22 mouse cellular contexts compared by ENCODE assay signal in genomic region chr13:81020811-81021210, GRCm38 (mm10).
DNase-seq lines count a peak whose midpoint lies in the region; ATAC-seq and TF ChIP-seq lines count a peak whose summit lies in the region.
"Had no signal": no experiment of that assay in that cellular context is flagged by ENCODE, and none has a peak within 500 bp of the region (broad histone marks: within the 10 kb centered on the region; RNA-seq: fewer than 3 reads in every experiment).

No protein-coding gene starts in this region.

- no peak for TF ChIP-seq POLR2A in kidney, adult 2 months (IDR thresholded peaks at IDR 0.05; ENCODE audit: low read depth, low read length)

- peaks cover 4% of the 10 kb centered on the region; the same call in 1 of the 2 replicates for H3K4me1 ChIP-seq in kidney, adult 2 months (ENCODE audit: control insufficient read depth, insufficient read depth, low read length)
- peaks cover 7% of the 10 kb centered on the region; the same call in 1 of the 2 replicates for H3K4me1 ChIP-seq in kidney, embryonic 16.5 days (ENCODE audit: insufficient read depth, low read length)
- 0 out of 2 replicates have a peak, but pooled peaks cover 3% of the 10 kb centered on the region for H3K4me1 ChIP-seq in kidney, embryonic 15.5 days
- 0 out of 2 replicates have a peak, but pooled peaks cover 3% of the 10 kb centered on the region for H3K4me1 ChIP-seq in kidney, postnatal 0 days (replicated peaks; ENCODE audit: insufficient read depth, low read length)

- peak overlapping the region; percentile 92 for H3K27ac ChIP-seq in kidney, adult 2 months (ENCODE audit: insufficient read depth, low read depth, low read length)
- no peak overlapping the region for H3K27ac ChIP-seq in kidney, embryonic 16.5 days (ENCODE audit: low read length)
- 0 out of 2 replicates have a peak overlapping the region, but pooled peaks have one; percentile 45 for H3K27ac ChIP-seq in kidney, embryonic 15.5 days
- peak overlapping the region; percentile 37; the same call in 1 of the 2 replicates for H3K27ac ChIP-seq in kidney, postnatal 0 days

- no peak for TF ChIP-seq CTCF in kidney, adult 2 months (conservative IDR thresholded peaks at IDR 0.05; ENCODE audit: insufficient read depth, insufficient read length, low read depth, low read length)
- TF ChIP-seq CTCF in kidney, postnatal 0 days (IDR thresholded peaks at IDR 0.05; ENCODE audit: low read depth) = no peak

- no peak overlapping the region for H3K9ac ChIP-seq in kidney, embryonic 16.5 days (replicated peaks; ENCODE audit: low read length)
- no peak overlapping the region for H3K9ac ChIP-seq in kidney, embryonic 15.5 days
- no peak overlapping the region for H3K9ac ChIP-seq in kidney, postnatal 0 days (ENCODE audit: low read depth, low read length)

- ATAC-seq in kidney, embryonic 16.5 days (ENCODE audit: low FRiP score, low TSS enrichment) = no peak
- no peak for ATAC-seq in kidney, embryonic 15.5 days (replicated peaks; ENCODE audit: low FRiP score)
- ATAC-seq in kidney, postnatal 0 days (replicated peaks; ENCODE audit: low FRiP score, low read depth) = no peak
- ATAC-seq: activated CD4-positive, CD25-positive, alpha-beta regulatory T cell, adult 4 months; CD4-positive, CD25-positive, alpha-beta regulatory T cell, adult 4 months had no signal

- WGBS in kidney, adult 2 months = 44% methylated on average over 2 of the region's 2 CpGs
- WGBS in kidney, embryonic 16.5 days = 67% methylated on average over 2 of the region's 2 CpGs
- 72% methylated on average over 2 of the region's 2 CpGs for WGBS in kidney, embryonic 15.5 days
- 77% methylated on average over 2 of the region's 2 CpGs for whole genome bisulfite sequencing in kidney, postnatal 0 days

- H3K9me3 ChIP-seq in kidney, embryonic 16.5 days (ENCODE audit: low read length) = no peaks in the 10 kb centered on the region
- no peaks in the 10 kb centered on the region for H3K9me3 ChIP-seq in kidney, embryonic 15.5 days (replicated peaks)
- H3K9me3 ChIP-seq in kidney, postnatal 0 days (replicated peaks; ENCODE audit: low read length) = no peaks in the 10 kb centered on the region
- H3K9me3 ChIP-seq: G1E had no signal

- no peaks in the 10 kb centered on the region for H3K27me3 ChIP-seq in kidney, adult 2 months (replicated peaks; ENCODE audit: control insufficient read depth, insufficient read depth, low read length)
- H3K27me3 ChIP-seq in kidney, embryonic 16.5 days (ENCODE audit: insufficient read depth, low read length) = no peaks in the 10 kb centered on the region
- no peaks in the 10 kb centered on the region for H3K27me3 ChIP-seq in kidney, embryonic 15.5 days
- no peaks in the 10 kb centered on the region for H3K27me3 ChIP-seq in kidney, postnatal 0 days (ENCODE audit: insufficient read depth, low read length)
- H3K27me3 ChIP-seq: CH12.LX, Patski had no signal

- peak; percentile 72 for DNase-seq in kidney, adult 2 months
- no peak for DNase-seq in kidney, postnatal 10 days
- peak; percentile 64 for DNase-seq in kidney, adult 9 months
- no peak for DNase-seq in kidney, postnatal 25 days
- no peak for DNase-seq in kidney, postnatal 0 days (ENCODE audit: low spot score)
- DNase-seq in kidney, postnatal 4 days = no peak
- DNase-seq: adrenal gland, adult 2 months; adrenal gland, adult 8-10 months; adrenal gland, postnatal 10 days; adrenal gland, postnatal 14 days; adrenal gland, postnatal 25 days; adrenal gland, postnatal 36 days; B cell, adult 2 months; cerebellum, adult 11 months; cerebellum, adult 11-12 months had no signal

- H3K4me2 ChIP-seq in kidney, embryonic 16.5 days (replicated peaks; ENCODE audit: low read depth, low read length) = no peak overlapping the region
- H3K4me2 ChIP-seq in kidney, embryonic 15.5 days = no peak overlapping the region
- no peak overlapping the region for H3K4me2 ChIP-seq in kidney, postnatal 0 days (ENCODE audit: low read length)

- no peak overlapping the region for H3K4me3 ChIP-seq in kidney, adult 2 months (ENCODE audit: insufficient read depth, low read depth, low read length)
- H3K4me3 ChIP-seq in kidney, embryonic 16.5 days (ENCODE audit: low read length) = no peak overlapping the region
- no peak overlapping the region for H3K4me3 ChIP-seq in kidney, embryonic 15.5 days (replicated peaks)
- H3K4me3 ChIP-seq in kidney, postnatal 0 days (replicated peaks; ENCODE audit: low read depth, low read length) = no peak overlapping the region

- H3K36me3 ChIP-seq in kidney, adult 2 months (ENCODE audit: control insufficient read depth, insufficient read depth, low read length) = no peaks in the 10 kb centered on the region
- no peaks in the 10 kb centered on the region for H3K36me3 ChIP-seq in kidney, embryonic 16.5 days (ENCODE audit: insufficient read depth, low read length)
- no peaks in the 10 kb centered on the region for H3K36me3 ChIP-seq in kidney, embryonic 15.5 days
- no peaks in the 10 kb centered on the region for H3K36me3 ChIP-seq in kidney, postnatal 0 days (ENCODE audit: insufficient read depth, low read length)
- H3K36me3 ChIP-seq: G1E had no signal

Comparison
In these comparisons a context has a peak if more than half of its experiments do, and no peak if none do; other contexts are left out.
1. DNase-seq: peak in kidney, adult 2 months (single experiment) and kidney, adult 9 months (single experiment); none in kidney, postnatal 10 days (single experiment), kidney, postnatal 25 days (0 of 2), kidney, postnatal 0 days (single experiment) and kidney, postnatal 4 days (0 of 2).